Mouse (Mus musculus): ENCODE measurements at regions not wholly inside any gene's neighbourhood (a gene's known extent, or its start where the extent isn't known, plus 50 kb on each side); places are given as distances from the start of the nearest gene placed in this dataset.
"Not testable (repeated sequence)": the region's sequence is repeated elsewhere in the genome, so short reads cannot be mapped to it uniquely, and the experiment has no call there.

- Histone ChIP-seq H3K27me3 (ENCODE audit: control insufficient read depth, insufficient read depth, low read length) (no peaks in the 10 kb centered on the region), H3K36me3 (ENCODE audit: control insufficient read depth, insufficient read depth, low read length) (no peaks in the 10 kb centered on the region), H3K9ac (ENCODE audit: low read depth, low read length) (no peak overlapping the region), H3K4me3 (ENCODE audit: insufficient read depth, low read depth, low read length) (no peak overlapping the region), H3K27ac (replicated peaks; ENCODE audit: insufficient read depth, low read depth, low read length) (no peak overlapping the region), H3K79me2 (ENCODE audit: control insufficient read depth, insufficient read depth, low read length) (no peaks in the 10 kb centered on the region), H3K4me1 (ENCODE audit: control insufficient read depth, insufficient read depth, low read length) (no peaks in the 10 kb centered on the region)
- TF ChIP-seq POLR2A (IDR thresholded peaks at IDR 0.05; ENCODE audit: extremely low read depth, insufficient read depth, low read length): no peak
- no peak for TF ChIP-seq CTCF (IDR thresholded peaks at IDR 0.05; ENCODE audit: low read depth, low read length)
- DNase-seq (ENCODE audit: extremely low read depth, low read depth, low spot score): no peak
- WGBS: 87% methylated on average over 2 of the region's 2 CpGs
Observed at GRCm38 (mm10) chr3:31796621-31797020, 105.7 kb upstream of the Kcnmb2 start.

- Histone ChIP-seq H3K4me1 (ENCODE audit: control insufficient read depth, insufficient read depth, low read length) (no peaks in the 10 kb centered on the region), H3K79me2 (ENCODE audit: control insufficient read depth, insufficient read depth, low read length) (no peaks in the 10 kb centered on the region), H3K27ac (replicated peaks; ENCODE audit: insufficient read depth, low read depth, low read length) (no peak overlapping the region), H3K9ac (ENCODE audit: low read depth, low read length) (no peak overlapping the region), H3K4me3 (ENCODE audit: insufficient read depth, low read depth, low read length) (no peak overlapping the region), H3K36me3 (ENCODE audit: control insufficient read depth, insufficient read depth, low read length) (no peaks in the 10 kb centered on the region), H3K27me3 (ENCODE audit: control insufficient read depth, insufficient read depth, low read length) (no peaks in the 10 kb centered on the region)
- DNase-seq (ENCODE audit: extremely low read depth, low read depth, low spot score): no peak
- 80% methylated on average over 4 of the region's 4 CpGs for WGBS
- TF ChIP-seq POLR2A (IDR thresholded peaks at IDR 0.05; ENCODE audit: extremely low read depth, insufficient read depth, low read length): no peak
- no peak for TF ChIP-seq CTCF (IDR thresholded peaks at IDR 0.05; ENCODE audit: low read depth, low read length)
Observed at GRCm38 (mm10) chr3:31799192-31799591, 103.1 kb upstream of the Kcnmb2 start.

GRCm38 (mm10) chr3:31804038-31804437 is 98.3 kb upstream of the Kcnmb2 start:
- Histone ChIP-seq H3K4me3 (ENCODE audit: insufficient read depth, low read depth, low read length) (no peak overlapping the region), H3K27me3 (ENCODE audit: control insufficient read depth, insufficient read depth, low read length) (no peaks in the 10 kb centered on the region), H3K4me1 (ENCODE audit: control insufficient read depth, insufficient read depth, low read length) (no peaks in the 10 kb centered on the region), H3K9ac (ENCODE audit: low read depth, low read length) (no peak overlapping the region), H3K36me3 (ENCODE audit: control insufficient read depth, insufficient read depth, low read length) (no peaks in the 10 kb centered on the region), H3K79me2 (ENCODE audit: control insufficient read depth, insufficient read depth, low read length) (no peaks in the 10 kb centered on the region), H3K27ac (replicated peaks; ENCODE audit: insufficient read depth, low read depth, low read length) (no peak overlapping the region)
- 61% methylated on average over 5 of the region's 5 CpGs for WGBS
- TF ChIP-seq CTCF (IDR thresholded peaks at IDR 0.05; ENCODE audit: low read depth, low read length) (no peak), POLR2A (IDR thresholded peaks at IDR 0.05; ENCODE audit: extremely low read depth, insufficient read depth, low read length) (no peak)
- no peak for DNase-seq (ENCODE audit: extremely low read depth, low read depth, low spot score)

GRCm38 (mm10) chr3:31807741-31808140 is 94.6 kb upstream of the Kcnmb2 start:
- DNase-seq (ENCODE audit: extremely low read depth, low read depth, low spot score): no peak
- TF ChIP-seq POLR2A (IDR thresholded peaks at IDR 0.05; ENCODE audit: extremely low read depth, insufficient read depth, low read length) (no peak), CTCF (IDR thresholded peaks at IDR 0.05; ENCODE audit: low read depth, low read length) (no peak)
- Histone ChIP-seq H3K9ac (ENCODE audit: low read depth, low read length) (no peak overlapping the region), H3K4me3 (ENCODE audit: insufficient read depth, low read depth, low read length) (no peak overlapping the region), H3K27ac (replicated peaks; ENCODE audit: insufficient read depth, low read depth, low read length) (no peak overlapping the region), H3K27me3 (ENCODE audit: control insufficient read depth, insufficient read depth, low read length) (no peaks in the 10 kb centered on the region), H3K4me1 (ENCODE audit: control insufficient read depth, insufficient read depth, low read length) (no peaks in the 10 kb centered on the region), H3K79me2 (ENCODE audit: control insufficient read depth, insufficient read depth, low read length) (no peaks in the 10 kb centered on the region), H3K36me3 (ENCODE audit: control insufficient read depth, insufficient read depth, low read length) (no peaks in the 10 kb centered on the region)
- 51% methylated on average over 2 of the region's 2 CpGs for WGBS

- 94% methylated on average over 13 of the region's 13 CpGs for WGBS
Observed at GRCm38 (mm10) chr3:31809131-31809530, 93.2 kb upstream of the Kcnmb2 start.

GRCm38 (mm10) chr3:31811232-31811631 is 91.1 kb upstream of the Kcnmb2 start:
- H3K27ac ChIP-seq (replicated peaks; ENCODE audit: insufficient read depth, low read depth, low read length): no peak overlapping the region
- TF ChIP-seq POLR2A (IDR thresholded peaks at IDR 0.05; ENCODE audit: extremely low read depth, insufficient read depth, low read length) (no peak), CTCF (IDR thresholded peaks at IDR 0.05; ENCODE audit: low read depth, low read length) (no peak)
- no peaks in the 10 kb centered on the region for H3K27me3 ChIP-seq (ENCODE audit: control insufficient read depth, insufficient read depth, low read length)
- DNase-seq (ENCODE audit: extremely low read depth, low read depth, low spot score): no peak
- H3K9ac ChIP-seq (ENCODE audit: low read depth, low read length): no peak overlapping the region
- no peaks in the 10 kb centered on the region for H3K36me3 ChIP-seq (ENCODE audit: control insufficient read depth, insufficient read depth, low read length)
- H3K79me2 ChIP-seq (ENCODE audit: control insufficient read depth, insufficient read depth, low read length): no peaks in the 10 kb centered on the region
- 82% methylated on average over 4 of the region's 4 CpGs for WGBS
- H3K4me1 ChIP-seq (ENCODE audit: control insufficient read depth, insufficient read depth, low read length): no peaks in the 10 kb centered on the region
- H3K4me3 ChIP-seq (ENCODE audit: insufficient read depth, low read depth, low read length): no peak overlapping the region

More at GRCm38 (mm10) chr3:31809131-31809530, 93.2 kb upstream of the Kcnmb2 start:
- not testable (repeated sequence) for H3K36me3 ChIP-seq (ENCODE audit: control insufficient read depth, insufficient read depth, low read length); H3K9ac ChIP-seq (ENCODE audit: low read depth, low read length); H3K79me2 ChIP-seq (ENCODE audit: control insufficient read depth, insufficient read depth, low read length); DNase-seq (ENCODE audit: extremely low read depth, low read depth, low spot score); H3K4me1 ChIP-seq (ENCODE audit: control insufficient read depth, insufficient read depth, low read length); H3K27ac ChIP-seq (replicated peaks; ENCODE audit: insufficient read depth, low read depth, low read length); H3K27me3 ChIP-seq (ENCODE audit: control insufficient read depth, insufficient read depth, low read length); H3K4me3 ChIP-seq (ENCODE audit: insufficient read depth, low read depth, low read length)

Data from liver, adult 2 months (tissue).